Mouse (Mus musculus) hindbrain, embryonic 15.5 days (tissue): ENCODE measurements at regions not wholly inside any gene's neighbourhood (a gene's known extent, or its start where the extent isn't known, plus 50 kb on each side); places are given as distances from the start of the nearest gene placed in this dataset.
A peak's percentile ranks its signal among the peaks of the same experiment; 100 is the strongest.

Experiments
- ATAC-seq: fragments of 200-750 bp; cut with Nextera tagmentation; 2 replicates; pipeline ENCODE4 v1.8.0; 2017; ENCODE audit warnings: low read depth, moderate number of reproducible peaks, moderate TSS enrichment; ENCODE audit not compliant: low FRiP score
- H3K27ac ChIP-seq: fragments of 300-500 bp; sonication (generic); replicated peaks from 2 replicates; pipeline ENCODE4 v1.5.1; 2015; ENCODE audit warnings: mild to moderate bottlenecking, inconsistent platforms
- H3K27me3 ChIP-seq: fragments of 300-500 bp; sonication (generic); 2 replicates; pipeline ENCODE4 v1.6.1; 2015; ENCODE audit warnings: control low read depth, inconsistent platforms
- H3K36me3 ChIP-seq: fragments of 300-500 bp; sonication (generic); 2 replicates; pipeline ENCODE4 v1.6.1; 2015; ENCODE audit warnings: control low read depth, inconsistent platforms
- H3K4me1 ChIP-seq: fragments of 300-500 bp; sonication (generic); replicated peaks from 2 replicates; pipeline ENCODE4 v1.6.1; 2015; ENCODE audit warnings: control low read depth, inconsistent platforms
- H3K4me2 ChIP-seq: fragments of 300-500 bp; sonication (generic); 2 replicates; pipeline ENCODE4 v1.6.1; 2015; ENCODE audit warnings: moderate library complexity, mild to moderate bottlenecking, inconsistent platforms
- H3K4me3 ChIP-seq: fragments of 300-500 bp; sonication (generic); 2 replicates; pipeline ENCODE4 v1.5.1; 2015; ENCODE audit warnings: mild to moderate bottlenecking, inconsistent platforms
- H3K9ac ChIP-seq: fragments of 300-500 bp; sonication (generic); 2 replicates; pipeline ENCODE4 v1.6.1; 2015; ENCODE audit warnings: inconsistent platforms
- H3K9me3 ChIP-seq: fragments of 300-500 bp; sonication (generic); 2 replicates; pipeline ENCODE4 v1.6.1; 2016; ENCODE audit warnings: control low read depth, inconsistent platforms
- WGBS: fragments of 180-500 bp; shearing (Covaris S2); methylation state at CpG from one replicate; pipeline ENCODE4 v1.1.7; 2015; 5-methylcytosine and 5-hydroxymethylcytosine counted together

GRCm38 (mm10) chr10:17332025-17332767, 390.8 kb upstream of the Cited2 start:
- ATAC-seq, result peak; percentile 46
- H3K4me2 ChIP-seq, result peak overlapping the region; percentile 57
- H3K9ac ChIP-seq, result peak overlapping the region; percentile 55; the same call in 1 of the 2 replicates
- peak overlapping the region; percentile 79 for H3K27ac ChIP-seq
- H3K4me3 ChIP-seq, result 0 out of 2 replicates have a peak overlapping the region, but pooled peaks have one; percentile 36
- peaks cover 32% of the 10 kb centered on the region for H3K4me1 ChIP-seq
- H3K36me3 ChIP-seq, result no peaks in the 10 kb centered on the region
- no peaks in the 10 kb centered on the region for H3K9me3 ChIP-seq
- no peaks in the 10 kb centered on the region for H3K27me3 ChIP-seq
- 19% methylated on average over 6 of the region's 6 CpGs for WGBS

GRCm38 (mm10) chr10:17332986-17333385, 390.0 kb upstream of the Cited2 start:
- 31% methylated on average over 3 of the region's 3 CpGs for WGBS
- ATAC-seq, result no peak
- H3K9me3 ChIP-seq, result no peaks in the 10 kb centered on the region
- no peak overlapping the region for H3K4me3 ChIP-seq
- no peaks in the 10 kb centered on the region for H3K27me3 ChIP-seq
- no peak overlapping the region for H3K9ac ChIP-seq
- H3K36me3 ChIP-seq, result no peaks in the 10 kb centered on the region
- no peak overlapping the region; the same call in 1 of the 2 replicates for H3K27ac ChIP-seq
- H3K4me1 ChIP-seq, result peaks cover 32% of the 10 kb centered on the region
- H3K4me2 ChIP-seq, result no peak overlapping the region

GRCm38 (mm10) chr10:17333676-17334075, 389.3 kb upstream of the Cited2 start:
- Histone ChIP-seq H3K27me3 (no peaks in the 10 kb centered on the region), H3K36me3 (no peaks in the 10 kb centered on the region), H3K4me2 (no peak overlapping the region), H3K27ac (no peak overlapping the region), H3K9ac (no peak overlapping the region), H3K9me3 (no peaks in the 10 kb centered on the region), H3K4me1 (peaks cover 32% of the 10 kb centered on the region), H3K4me3 (no peak overlapping the region)
- ATAC-seq, result no peak
- 8% methylated on average over 6 of the region's 6 CpGs for WGBS

- H3K36me3 ChIP-seq, result no peaks in the 10 kb centered on the region
- WGBS, result 75% methylated on average over 2 of the region's 2 CpGs
- no peaks in the 10 kb centered on the region for H3K27me3 ChIP-seq
- no peak overlapping the region for H3K4me2 ChIP-seq
- no peaks in the 10 kb centered on the region for H3K9me3 ChIP-seq
- H3K27ac ChIP-seq, result no peak overlapping the region
- no peak for ATAC-seq
- H3K4me1 ChIP-seq, result peaks cover 14% of the 10 kb centered on the region
- no peak overlapping the region for H3K4me3 ChIP-seq
- H3K9ac ChIP-seq, result no peak overlapping the region
These were observed 385.8 kb upstream of the Cited2 start for GRCm38 (mm10) chr10:17337217-17337616.

- H3K9ac ChIP-seq, result no peak overlapping the region
- ATAC-seq, result no peak
- H3K4me2 ChIP-seq, result no peak overlapping the region
- no peaks in the 10 kb centered on the region for H3K4me1 ChIP-seq
- no peaks in the 10 kb centered on the region for H3K36me3 ChIP-seq
- H3K9me3 ChIP-seq, result no peaks in the 10 kb centered on the region
- no peaks in the 10 kb centered on the region for H3K27me3 ChIP-seq
- WGBS, result 98% methylated on average over 1 of the region's 1 CpGs
- H3K27ac ChIP-seq, result no peak overlapping the region
- H3K4me3 ChIP-seq, result no peak overlapping the region
These were observed 379.2 kb upstream of the Cited2 start for GRCm38 (mm10) chr10:17343829-17344228.

- Histone ChIP-seq H3K9me3 (no peaks in the 10 kb centered on the region), H3K4me2 (no peak overlapping the region), H3K27ac (no peak overlapping the region), H3K27me3 (no peaks in the 10 kb centered on the region), H3K36me3 (no peaks in the 10 kb centered on the region), H3K9ac (no peak overlapping the region), H3K4me1 (peaks cover 5% of the 10 kb centered on the region; the same call in 1 of the 2 replicates), H3K4me3 (no peak overlapping the region)
- 40% methylated on average over 14 of the region's 14 CpGs for WGBS
- peak; percentile 81 for ATAC-seq
These were observed 370.6 kb upstream of the Cited2 start for GRCm38 (mm10) chr10:17352202-17352994.

GRCm38 (mm10) chr10:17355476-17355875, 367.5 kb upstream of the Cited2 start:
- Histone ChIP-seq H3K9me3 (no peaks in the 10 kb centered on the region), H3K4me2 (no peak overlapping the region), H3K9ac (no peak overlapping the region), H3K27me3 (no peaks in the 10 kb centered on the region), H3K4me1 (peaks cover 5% of the 10 kb centered on the region; the same call in 1 of the 2 replicates), H3K36me3 (no peaks in the 10 kb centered on the region), H3K4me3 (no peak overlapping the region), H3K27ac (no peak overlapping the region)
- 55% methylated on average over 4 of the region's 4 CpGs for WGBS
- no peak for ATAC-seq

GRCm38 (mm10) chr10:17356041-17356440, 367.0 kb upstream of the Cited2 start:
- Histone ChIP-seq H3K4me2 (no peak overlapping the region), H3K36me3 (no peaks in the 10 kb centered on the region), H3K4me1 (peaks cover 5% of the 10 kb centered on the region; the same call in 1 of the 2 replicates), H3K27me3 (no peaks in the 10 kb centered on the region), H3K27ac (no peak overlapping the region), H3K9me3 (no peaks in the 10 kb centered on the region), H3K4me3 (no peak overlapping the region), H3K9ac (no peak overlapping the region)
- 27% methylated on average over 3 of the region's 3 CpGs for WGBS
- ATAC-seq, result no peak

GRCm38 (mm10) chr10:17362643-17363042, 360.4 kb upstream of the Cited2 start:
- Histone ChIP-seq H3K4me2 (no peak overlapping the region), H3K27me3 (no peaks in the 10 kb centered on the region), H3K27ac (no peak overlapping the region), H3K9me3 (no peaks in the 10 kb centered on the region), H3K9ac (no peak overlapping the region), H3K4me1 (peaks cover 7% of the 10 kb centered on the region), H3K4me3 (no peak overlapping the region), H3K36me3 (no peaks in the 10 kb centered on the region)
- 71% methylated on average over 3 of the region's 3 CpGs for WGBS
- no peak for ATAC-seq

- WGBS, result 78% methylated on average over 3 of the region's 3 CpGs
- H3K4me3 ChIP-seq, result no peak overlapping the region
- no peak overlapping the region for H3K9ac ChIP-seq
- ATAC-seq, result no peak
- no peaks in the 10 kb centered on the region for H3K36me3 ChIP-seq
- no peak overlapping the region for H3K27ac ChIP-seq
- no peak overlapping the region for H3K4me2 ChIP-seq
- no peaks in the 10 kb centered on the region for H3K9me3 ChIP-seq
- H3K27me3 ChIP-seq, result no peaks in the 10 kb centered on the region
- peaks cover 7% of the 10 kb centered on the region for H3K4me1 ChIP-seq
These were observed 356.8 kb upstream of the Cited2 start for GRCm38 (mm10) chr10:17366042-17366740.

GRCm38 (mm10) chr10:17367026-17367425, 356.0 kb upstream of the Cited2 start:
- H3K36me3 ChIP-seq, result no peaks in the 10 kb centered on the region
- no peak overlapping the region for H3K27ac ChIP-seq
- no peak overlapping the region for H3K4me3 ChIP-seq
- WGBS, result 7% methylated on average over 5 of the region's 5 CpGs
- H3K27me3 ChIP-seq, result no peaks in the 10 kb centered on the region
- no peak overlapping the region for H3K4me2 ChIP-seq
- peaks cover 7% of the 10 kb centered on the region for H3K4me1 ChIP-seq
- no peak overlapping the region for H3K9ac ChIP-seq
- ATAC-seq, result no peak
- H3K9me3 ChIP-seq, result no peaks in the 10 kb centered on the region

- peaks cover 7% of the 10 kb centered on the region for H3K4me1 ChIP-seq
- H3K4me2 ChIP-seq, result no peak overlapping the region
- no peaks in the 10 kb centered on the region for H3K9me3 ChIP-seq
- no peaks in the 10 kb centered on the region for H3K36me3 ChIP-seq
- no peak overlapping the region for H3K4me3 ChIP-seq
- H3K27ac ChIP-seq, result no peak overlapping the region
- ATAC-seq, result no peak
- H3K27me3 ChIP-seq, result no peaks in the 10 kb centered on the region
- H3K9ac ChIP-seq, result no peak overlapping the region
These were observed 355.6 kb upstream of the Cited2 start for GRCm38 (mm10) chr10:17367430-17367829.
